Mouse (Mus musculus) CH12.LX (cell line): ENCODE measurements around the gene Rbfox1. TPM values are rescaled to one million over a fixed set of nuclear protein-coding genes. Genes with fewer than 3 reads are reported as not detected.

ENCODE experiments used
- DNase-seq: peaks from one replicate; pipeline ENCODE4 v3.0.0-alpha.2; 2013; ENCODE audit errors: extremely low read depth
- H3K27ac ChIP-seq: 2 replicates; pipeline ENCODE4 v1.5.1; 2012; ENCODE audit warnings: low read depth, mild to moderate bottlenecking, control low read depth, moderate library complexity; ENCODE audit not compliant: insufficient read depth
- H3K27me3 ChIP-seq: replicated peaks from 2 replicates; pipeline ENCODE3; 2012; ENCODE audit warnings: inconsistent platforms
- H3K36me3 ChIP-seq, 2 experiments: replicated peaks in 1 of 2; 2 replicates each; pipeline versions ENCODE3 to v1.6.1; 2012; ENCODE audit warnings: inconsistent platforms in 1 of 2, low read length in 1 of 2, mild to moderate bottlenecking in 1 of 2, mixed read lengths in 1 of 2, moderate library complexity in 1 of 2; ENCODE audit not compliant: control insufficient read depth in 1 of 2, insufficient read depth in 1 of 2
- H3K4me1 ChIP-seq, 2 experiments: 2 replicates each; pipeline ENCODE4 v1.6.1; 2012; ENCODE audit warnings: inconsistent platforms in 1 of 2, moderate library complexity in 1 of 2; ENCODE audit not compliant: insufficient read depth in 2 of 2, control insufficient read depth in 1 of 2
- H3K4me2 ChIP-seq: 2 replicates; pipeline ENCODE4 v1.6.1; 2012; ENCODE audit warnings: low read depth, mild to moderate bottlenecking, control low read depth; ENCODE audit not compliant: poor library complexity, insufficient read depth, severe bottlenecking
- H3K4me3 ChIP-seq, 3 experiments: fragments of 150-350 bp in 1 of 3; sonication (generic) in 1 of 3; replicated peaks in 1 of 3; 2 replicates each; pipeline versions ENCODE3 to v1.5.1; 2011 to 2012; ENCODE audit warnings: low read depth in 2 of 3, low read length in 2 of 3, mild to moderate bottlenecking in 2 of 3, moderate library complexity in 2 of 3, control low read depth in 1 of 3, improper control_type of control experiment in 1 of 3, inconsistent platforms in 1 of 3, mixed read lengths in 1 of 3; ENCODE audit not compliant: poor library complexity in 1 of 3
- H3K79me2 ChIP-seq: replicated peaks from 2 replicates; pipeline ENCODE4 v1.6.1; 2012; ENCODE audit warnings: mild to moderate bottlenecking, moderate library complexity; ENCODE audit not compliant: control insufficient read depth, poor library complexity, insufficient read depth, severe bottlenecking; ENCODE audit errors: extremely low read depth
- H3K9ac ChIP-seq: 2 replicates; pipeline ENCODE4 v1.6.1; 2012; ENCODE audit warnings: low read depth, mild to moderate bottlenecking, control low read depth, moderate library complexity; ENCODE audit not compliant: insufficient read depth
- H3K9me3 ChIP-seq: replicated peaks from 2 replicates; pipeline ENCODE3; 2012; ENCODE audit warnings: low read length, inconsistent platforms, mixed read lengths
- CHD1 ChIP-seq: IDR thresholded peaks from 2 replicates; pipeline ENCODE4 v1.6.1; 2012; ENCODE audit warnings: low read depth, low read length, improper control_type of control experiment, inconsistent platforms
- CHD2 ChIP-seq: IDR thresholded peaks from 2 replicates; pipeline ENCODE4 v1.6.1; 2011; ENCODE audit warnings: low read length, improper control_type of control experiment
- CTCF ChIP-seq, 2 experiments: IDR thresholded peaks in 1 of 2; conservative IDR thresholded peaks in 1 of 2; 2 replicates each; pipeline ENCODE4 v1.5.1; 2011 to 2012; ENCODE audit warnings: low read depth in 2 of 2, low read length in 2 of 2, improper control_type of control experiment in 1 of 2, inconsistent platforms in 1 of 2, mild to moderate bottlenecking in 1 of 2, moderate library complexity in 1 of 2
- E2F4 ChIP-seq: IDR thresholded peaks from 2 replicates; pipeline ENCODE4 v1.6.1; 2011; ENCODE audit warnings: low read depth, low read length, improper control_type of control experiment; ENCODE audit not compliant: insufficient replicate concordance
- ELF1 ChIP-seq: IDR thresholded peaks from 2 replicates; pipeline ENCODE4 v1.6.1; 2014; ENCODE audit warnings: low read depth, mild to moderate bottlenecking, inconsistent platforms, low read length, improper control_type of control experiment
- EP300 ChIP-seq: IDR thresholded peaks from 2 replicates; pipeline ENCODE4 v1.6.1; 2011; ENCODE audit warnings: low read length, improper control_type of control experiment
- GABPA ChIP-seq: IDR thresholded peaks from 2 replicates; pipeline ENCODE4 v1.6.1; 2012; ENCODE audit warnings: low read depth, low read length, improper control_type of control experiment, inconsistent platforms; ENCODE audit not compliant: insufficient replicate concordance
- HCFC1 ChIP-seq: IDR thresholded peaks from 2 replicates; pipeline ENCODE4 v1.6.1; 2012; ENCODE audit warnings: low read depth, mild to moderate bottlenecking, inconsistent platforms, low read length, improper control_type of control experiment
- IRF4 ChIP-seq: IDR thresholded peaks from 2 replicates; pipeline ENCODE4 v1.6.1; 2014; ENCODE audit warnings: low read depth, mild to moderate bottlenecking, inconsistent platforms, low read length, improper control_type of control experiment
- JUND ChIP-seq: conservative IDR thresholded peaks from 2 replicates; pipeline ENCODE4 v1.6.1; 2011; ENCODE audit warnings: low read depth, low read length, improper control_type of control experiment
- KAT2A ChIP-seq: IDR thresholded peaks from 2 replicates; pipeline ENCODE4 v1.6.1; 2012; ENCODE audit warnings: low read length, improper control_type of control experiment, inconsistent platforms; ENCODE audit not compliant: insufficient replicate concordance
- MAFK ChIP-seq: IDR thresholded peaks from 2 replicates; pipeline ENCODE4 v1.6.1; 2011; ENCODE audit warnings: low read length, improper control_type of control experiment; ENCODE audit not compliant: insufficient replicate concordance
- MAX ChIP-seq: IDR thresholded peaks from 2 replicates; pipeline ENCODE4 v1.6.1; 2011; ENCODE audit warnings: low read length, improper control_type of control experiment
- MAZ ChIP-seq: IDR thresholded peaks from 2 replicates; pipeline ENCODE4 v1.6.1; 2012; ENCODE audit warnings: low read depth, mild to moderate bottlenecking, inconsistent platforms, low read length, improper control_type of control experiment, moderate library complexity
- MXI1 ChIP-seq: IDR thresholded peaks from 2 replicates; pipeline ENCODE4 v1.6.1; 2011; ENCODE audit warnings: mild to moderate bottlenecking, low read depth, low read length, improper control_type of control experiment
- NELFE ChIP-seq: IDR thresholded peaks from 2 replicates; pipeline ENCODE4 v1.6.1; 2011; ENCODE audit warnings: low read depth, low read length, improper control_type of control experiment
- NRF1 ChIP-seq: IDR thresholded peaks from 2 replicates; pipeline ENCODE4 v1.6.1; 2014; ENCODE audit warnings: low read depth, mild to moderate bottlenecking, inconsistent platforms, low read length, improper control_type of control experiment, moderate library complexity
- POLR2A ChIP-seq: IDR thresholded peaks from 2 replicates; pipeline ENCODE4 v1.6.1; 2011; ENCODE audit warnings: low read depth, mild to moderate bottlenecking, improper control_type of control experiment, low read length
- POLR2AphosphoS2 ChIP-seq: IDR thresholded peaks from 2 replicates; pipeline ENCODE4 v1.6.1; 2011; ENCODE audit warnings: low read depth, low read length, improper control_type of control experiment
- RAD21 ChIP-seq: IDR thresholded peaks from 2 replicates; pipeline ENCODE4 v1.6.1; 2011; ENCODE audit warnings: low read depth, mild to moderate bottlenecking, low read length, improper control_type of control experiment, moderate library complexity
- RCOR1 ChIP-seq: conservative IDR thresholded peaks from 2 replicates; pipeline ENCODE4 v1.6.1; 2012; ENCODE audit warnings: low read depth, mild to moderate bottlenecking, inconsistent platforms, low read length, improper control_type of control experiment
- SIN3A ChIP-seq: IDR thresholded peaks from 2 replicates; pipeline ENCODE4 v1.6.1; 2012; ENCODE audit warnings: low read length, improper control_type of control experiment, inconsistent platforms
- SMC3 ChIP-seq: IDR thresholded peaks from 2 replicates; pipeline ENCODE4 v1.6.1; 2011; ENCODE audit warnings: low read depth, low read length, improper control_type of control experiment
- UBTF ChIP-seq: IDR thresholded peaks from 2 replicates; pipeline ENCODE4 v1.6.1; 2012; ENCODE audit warnings: low read depth, mild to moderate bottlenecking, inconsistent platforms, low read length, improper control_type of control experiment, moderate library complexity
- USF1 ChIP-seq: IDR thresholded peaks from 2 replicates; pipeline ENCODE4 v1.6.1; 2014; ENCODE audit warnings: low read depth, mild to moderate bottlenecking, inconsistent platforms, low read length, improper control_type of control experiment
- USF2 ChIP-seq: conservative IDR thresholded peaks from 2 replicates; pipeline ENCODE4 v1.6.1; 2011; ENCODE audit warnings: low read depth, low read length, improper control_type of control experiment
- ZC3H11A ChIP-seq: IDR thresholded peaks from 2 replicates; pipeline ENCODE4 v1.6.1; 2012; ENCODE audit warnings: low read depth, mild to moderate bottlenecking, inconsistent platforms, low read length, improper control_type of control experiment
- ZKSCAN1 ChIP-seq: IDR thresholded peaks from 2 replicates; pipeline ENCODE4 v1.6.1; 2012; ENCODE audit warnings: low read depth, inconsistent platforms, low read length, improper control_type of control experiment, borderline replicate concordance
- ZMIZ1 ChIP-seq: IDR thresholded peaks from 2 replicates; pipeline ENCODE4 v1.6.1; 2012; ENCODE audit warnings: low read depth, mild to moderate bottlenecking, inconsistent platforms, low read length, improper control_type of control experiment
- ZNF384 ChIP-seq: IDR thresholded peaks from 2 replicates; pipeline ENCODE4 v1.6.1; 2012; ENCODE audit warnings: low read depth, low read length, improper control_type of control experiment, inconsistent platforms
- dilution Hi-C: fragments of 300-500 bp; cut with MboI; formaldehyde crosslinking; loops from 2 replicates; pipeline ENCODE4 v1.14.3; 2020; ENCODE audit warnings: low sequenced_read_pairs; ENCODE audit not compliant: extremely low pct_unique_long_range_greater_than_20kb, extremely low pct_ligation_motif_present
- in situ Hi-C: fragments of 300-500 bp; cut with MboI; formaldehyde crosslinking; loops from 3 replicates; pipeline ENCODE4 v1.14.3; 2019; ENCODE audit warnings: low sequenced_read_pairs, low pct_ligation_motif_present, low pct_unique_long_range_greater_than_20kb, mixed read lengths
- polyA plus RNA-seq: library from polyadenylated mRNA; unstranded; fragments of >175 nt; gene quantifications from 2 replicates; pipeline ENCODE4 v1.2.1, GENCODE M21; 2012; ENCODE audit warnings: low read depth; ENCODE audit not compliant: insufficient read length
- total RNA-seq, 2 experiments: library from RNA; depleted of rRNA; stranded (reverse); fragments of 300-350 nt in 1 of 2; fragments of >200 nt in 1 of 2; gene quantifications; 2 replicates each; pipeline ENCODE4 v1.2.3; 2012 to 2014

Rbfox1 gene
- total and polyA plus RNA-seq, 3 experiments: not detected

DNA sequence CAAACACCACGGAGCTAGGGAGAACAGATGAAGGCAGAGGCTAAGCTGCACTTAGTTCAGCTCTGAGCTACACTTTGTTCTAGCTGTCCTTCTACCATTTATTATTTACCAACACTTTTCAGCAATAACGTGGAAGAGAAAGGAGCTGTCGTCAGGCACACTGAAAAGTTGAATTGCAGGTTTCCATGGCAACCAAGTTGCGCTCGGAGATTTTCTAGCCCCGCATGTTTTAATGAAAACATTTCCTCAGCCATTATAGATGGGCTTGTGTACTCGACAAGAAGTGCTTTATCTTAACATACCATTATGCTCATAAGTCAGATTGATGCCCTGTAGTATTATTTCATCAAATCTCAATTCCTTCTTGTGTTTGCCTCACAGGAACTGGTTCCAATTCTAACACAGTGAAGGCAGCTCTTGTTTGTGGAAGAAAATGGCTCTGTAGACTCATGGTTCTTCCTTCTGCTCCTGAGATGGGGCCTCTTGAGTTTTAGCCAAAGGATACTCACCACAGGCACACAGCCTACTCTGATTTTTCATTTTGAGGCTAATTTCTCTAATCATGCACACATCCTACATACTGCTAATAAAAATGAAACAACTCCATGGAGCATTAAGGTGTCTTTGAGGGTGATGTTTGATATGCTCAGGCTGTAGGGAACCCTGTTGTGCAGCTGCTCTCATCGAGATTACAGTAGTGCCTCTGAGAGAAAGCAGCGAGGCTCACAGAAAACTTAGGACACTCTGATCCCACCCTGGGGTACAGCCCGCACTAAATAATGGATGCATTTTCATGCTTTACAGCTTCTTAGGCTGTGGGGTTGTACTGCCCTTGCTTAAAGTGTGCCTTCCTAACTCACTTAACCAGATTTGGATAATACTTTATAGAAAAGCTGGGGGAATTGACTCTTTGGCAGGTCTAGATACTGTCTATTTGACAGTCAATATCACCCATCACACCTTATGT lies 107.2 kb downstream of the Rbfox1 start:
- Histone ChIP-seq H3K4me3 (no peak overlapping the region), H3K4me1 (no peaks in the 10 kb centered on the region), H3K27me3 (peaks cover 21% of the 10 kb centered on the region), H3K9ac (no peak overlapping the region)
- in situ Hi-C loops: no loop called here
- DNase-seq: no peak
- TF ChIP-seq MAX: no peak
- no peak for TF ChIP-seq JUND
- TF ChIP-seq UBTF: no peak
- TF ChIP-seq HCFC1: no peak
- no peak for TF ChIP-seq IRF4
- TF ChIP-seq CTCF (conservative IDR thresholded peaks at IDR 0.05 in 1 of 2, IDR thresholded peaks at IDR 0.05 in 1 of 2; ENCODE audit: low read depth in 2 of 2, low read length in 2 of 2): no peak
- TF ChIP-seq ZC3H11A: no peak
- TF ChIP-seq EP300: no peak
- TF ChIP-seq RAD21: no peak
- no peak for TF ChIP-seq SMC3
- no peak for TF ChIP-seq KAT2A
- no peak for TF ChIP-seq POLR2A
- TF ChIP-seq ZNF384: no peak
- no peak for TF ChIP-seq GABPA
- no peak for TF ChIP-seq CHD2
- TF ChIP-seq MAZ: no peak
- no peak for TF ChIP-seq NRF1
- no peak for TF ChIP-seq SIN3A
- TF ChIP-seq ELF1: no peak
- TF ChIP-seq POLR2AphosphoS2: no peak
- TF ChIP-seq, all 38 proteins: peak for 0
- no peak overlapping the region for H3K27ac ChIP-seq
- H3K79me2 ChIP-seq: no peaks in the 10 kb centered on the region
- dilution Hi-C loops: no loop called here
- no peak overlapping the region for H3K4me2 ChIP-seq
- peaks cover 13% of the 10 kb centered on the region for H3K9me3 ChIP-seq
- H3K36me3 ChIP-seq: no peaks in the 10 kb centered on the region

DNA sequence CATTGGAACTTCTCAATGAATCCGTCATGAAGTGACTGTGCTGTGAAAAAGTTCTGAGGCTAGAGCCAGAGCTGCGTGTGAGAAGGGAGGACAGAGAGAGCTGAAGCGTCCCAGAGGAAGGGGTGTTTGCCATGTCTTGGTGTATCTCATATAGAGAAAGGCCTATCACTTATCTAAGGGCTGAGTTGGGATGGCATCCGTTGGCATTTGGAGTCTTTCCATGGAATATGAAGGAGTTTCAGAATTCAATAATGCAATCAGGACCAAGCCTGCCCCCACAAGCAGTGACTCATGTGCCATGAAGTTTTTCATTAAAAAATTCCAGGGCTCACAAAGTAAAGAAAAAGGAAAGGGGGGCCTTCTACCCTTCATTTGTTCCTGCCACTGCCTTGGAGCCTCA lies 112.0 kb downstream of the Rbfox1 start:
- Histone ChIP-seq H3K27ac (no peak overlapping the region), H3K9ac (no peak overlapping the region), H3K4me3 (no peak overlapping the region), H3K79me2 (no peaks in the 10 kb centered on the region), H3K27me3 (peaks cover 28% of the 10 kb centered on the region), H3K36me3 (no peaks in the 10 kb centered on the region), H3K4me1 (no peaks in the 10 kb centered on the region)
- dilution Hi-C loops: no loop called here
- DNase-seq: no peak
- no peak for TF ChIP-seq E2F4
- TF ChIP-seq MAFK: no peak
- no peak for TF ChIP-seq JUND
- no peak for TF ChIP-seq GABPA
- TF ChIP-seq USF2: no peak
- no peak for TF ChIP-seq ZMIZ1
- no peak for TF ChIP-seq ELF1
- TF ChIP-seq NELFE: no peak
- no peak for TF ChIP-seq USF1
- no peak for TF ChIP-seq MAX
- TF ChIP-seq HCFC1: no peak
- no peak for TF ChIP-seq ZNF384
- no peak for TF ChIP-seq POLR2A
- TF ChIP-seq MXI1: no peak
- TF ChIP-seq RCOR1: no peak
- TF ChIP-seq SMC3: no peak
- no peak for TF ChIP-seq ZKSCAN1
- no peak for TF ChIP-seq ZC3H11A
- no peak for TF ChIP-seq IRF4
- no peak for TF ChIP-seq CHD1
- TF ChIP-seq, all 38 proteins: peak for 0
- in situ Hi-C loops: no loop called here
- peaks cover 19% of the 10 kb centered on the region for H3K9me3 ChIP-seq
- no peak overlapping the region for H3K4me2 ChIP-seq
